Mouse (Mus musculus) liver, embryonic 15.5 days (tissue): Measurements from ENCODE around the gene Gm28042. TPM values are rescaled to one million over a fixed set of nuclear protein-coding genes. Genes with fewer than 3 reads are reported as not detected.

Source experiments
- ATAC-seq: fragments of 200-750 bp; cut with Nextera tagmentation; 2 replicates; pipeline ENCODE4 v1.8.0; 2017; ENCODE audit warnings: moderate number of reproducible peaks, mild to moderate bottlenecking, moderate library complexity; ENCODE audit not compliant: insufficient read depth
- H3K27ac ChIP-seq: fragments of 300-500 bp; sonication (generic); replicated peaks from 2 replicates; pipeline ENCODE4 v1.5.1; 2015; ENCODE audit warnings: mild to moderate bottlenecking, inconsistent platforms
- H3K27me3 ChIP-seq: fragments of 300-500 bp; sonication (generic); 2 replicates; pipeline ENCODE4 v1.6.1; 2015; ENCODE audit warnings: mild to moderate bottlenecking, inconsistent platforms
- H3K36me3 ChIP-seq: fragments of 300-500 bp; sonication (generic); replicated peaks from 2 replicates; pipeline ENCODE4 v1.6.1; 2015; ENCODE audit warnings: moderate library complexity, mild to moderate bottlenecking, inconsistent platforms
- H3K4me1 ChIP-seq: fragments of 300-500 bp; sonication (generic); replicated peaks from 2 replicates; pipeline ENCODE4 v1.6.1; 2015; ENCODE audit warnings: inconsistent platforms
- H3K4me2 ChIP-seq: fragments of 300-500 bp; sonication (generic); 2 replicates; pipeline ENCODE4 v1.6.1; 2015; ENCODE audit warnings: moderate library complexity, mild to moderate bottlenecking, inconsistent platforms
- H3K4me3 ChIP-seq: fragments of 300-500 bp; sonication (generic); replicated peaks from 2 replicates; pipeline ENCODE4 v1.5.1; 2015; ENCODE audit warnings: mild to moderate bottlenecking, inconsistent platforms
- H3K9ac ChIP-seq: fragments of 300-500 bp; sonication (generic); 2 replicates; pipeline ENCODE4 v1.6.1; 2015; ENCODE audit warnings: moderate library complexity, mild to moderate bottlenecking, inconsistent platforms
- H3K9me3 ChIP-seq: fragments of 300-500 bp; sonication (generic); replicated peaks from 2 replicates; pipeline ENCODE4 v1.6.1; 2016; ENCODE audit warnings: inconsistent platforms
- WGBS: fragments of 180-500 bp; shearing (Covaris S2); methylation state at CpG from one replicate; pipeline ENCODE4 v1.1.7; 2015; ENCODE audit warnings: mixed read lengths; ENCODE audit not compliant: insufficient replicate concordance; 5-methylcytosine and 5-hydroxymethylcytosine counted together
- polyA plus RNA-seq: library from polyadenylated mRNA; unstranded; fragments of >200 nt; fragmentation: Nextera tagmentation; extraction: Ambion mirVana; gene quantifications from 2 replicates; pipeline ENCODE4 v1.2.1, GENCODE M21; 2015

Gm28042 gene
- polyA plus RNA-seq: 0.43 and 0.54 TPM in 2 replicates

DNA sequence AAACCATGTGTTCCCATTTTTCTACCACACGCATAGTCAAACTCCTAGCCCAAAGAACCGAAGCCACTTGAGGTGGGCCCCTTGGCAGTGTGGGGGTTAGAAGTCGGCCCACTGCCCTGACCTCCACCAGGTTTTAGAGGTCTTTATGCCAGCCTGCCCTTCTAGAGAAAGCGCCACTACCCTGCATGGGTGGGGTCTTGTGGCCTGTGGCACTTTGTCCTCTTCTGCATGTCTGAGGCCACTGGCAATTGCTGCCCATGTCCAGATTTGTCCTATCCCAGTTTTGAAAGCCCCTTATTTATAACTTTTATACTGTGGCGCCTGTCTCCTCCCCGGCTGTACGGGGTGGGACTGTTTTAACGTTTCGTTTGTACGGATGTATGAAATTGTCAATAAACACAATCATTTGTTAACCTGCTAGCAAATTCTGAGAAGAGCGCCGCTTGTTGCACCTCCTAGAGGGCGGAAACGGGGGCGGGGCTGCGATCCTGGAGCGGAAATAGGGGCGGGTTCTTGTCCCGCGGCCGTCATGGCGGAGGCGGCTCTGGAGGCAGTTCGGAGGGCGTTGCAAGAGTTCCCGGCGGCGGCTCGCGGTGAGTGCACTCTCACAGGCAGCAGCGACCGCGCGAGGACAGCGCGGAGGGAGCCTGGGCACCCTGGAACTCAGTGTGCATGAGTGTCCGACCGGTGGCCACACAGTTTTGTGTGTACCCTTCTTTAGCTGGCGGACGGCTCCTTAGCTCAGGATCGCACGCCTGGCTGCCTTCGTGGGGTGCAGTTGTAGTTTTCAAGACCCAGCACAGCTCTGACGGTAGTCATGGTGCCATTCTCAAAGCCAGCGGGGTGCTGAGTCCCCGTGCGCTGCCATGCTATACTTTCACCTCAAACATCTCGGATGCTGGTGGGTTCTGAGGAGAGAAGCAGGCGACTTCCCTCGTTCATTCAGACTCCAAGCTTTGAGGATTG is at the start of gene Gm28042, which contains the start of gene Jmjd7:
Gm28042 (plus strand) TSS at position 510 of the 966 bp plus-strand sequence.
Jmjd7 (plus strand) TSS at position 500 of the 966 bp plus-strand sequence.
- peak within 1 kb of the TSS; percentile 79 for H3K4me3 ChIP-seq
- no peaks in the 10 kb centered on the region; the same call in 1 of the 2 replicates for H3K36me3 ChIP-seq
- no peaks in the 10 kb centered on the region for H3K27me3 ChIP-seq
- H3K9ac ChIP-seq: peak within 1 kb of the TSS; percentile 82
- 4% methylated on average over 50 of the region's 50 CpGs for WGBS
- peak within 1 kb of the TSS; percentile 97 for H3K4me2 ChIP-seq
- no peaks in the 10 kb centered on the region for H3K9me3 ChIP-seq
- ATAC-seq: peak; percentile 87
- peak within 1 kb of the TSS; percentile 83 for H3K27ac ChIP-seq
- peaks cover 36% of the 10 kb centered on the region for H3K4me1 ChIP-seq

- H3K36me3 ChIP-seq: no peaks in the 10 kb centered on the region
- H3K4me1 ChIP-seq: no peaks in the 10 kb centered on the region
- no peak overlapping the region for H3K4me3 ChIP-seq
- H3K9ac ChIP-seq: no peak overlapping the region
- H3K4me2 ChIP-seq: no peak overlapping the region
- no peaks in the 10 kb centered on the region for H3K27me3 ChIP-seq
- no peaks in the 10 kb centered on the region for H3K9me3 ChIP-seq
- no peak for ATAC-seq
- 67% methylated on average over 7 of the region's 7 CpGs for WGBS
- H3K27ac ChIP-seq: no peak overlapping the region
Observed at GRCm38 (mm10) chr2:119980343-119980986, 46.8 kb upstream of the Gm28042 start.

- Histone ChIP-seq H3K36me3 (no peaks in the 10 kb centered on the region), H3K27ac (no peak overlapping the region), H3K4me3 (no peak overlapping the region), H3K27me3 (no peaks in the 10 kb centered on the region), H3K9me3 (no peaks in the 10 kb centered on the region), H3K4me1 (no peaks in the 10 kb centered on the region), H3K9ac (no peak overlapping the region), H3K4me2 (no peak overlapping the region)
- WGBS: 78% methylated on average over 2 of the region's 2 CpGs
- ATAC-seq: no peak
Observed at GRCm38 (mm10) chr2:119981631-119982030, 45.7 kb upstream of the Gm28042 start.

DNA sequence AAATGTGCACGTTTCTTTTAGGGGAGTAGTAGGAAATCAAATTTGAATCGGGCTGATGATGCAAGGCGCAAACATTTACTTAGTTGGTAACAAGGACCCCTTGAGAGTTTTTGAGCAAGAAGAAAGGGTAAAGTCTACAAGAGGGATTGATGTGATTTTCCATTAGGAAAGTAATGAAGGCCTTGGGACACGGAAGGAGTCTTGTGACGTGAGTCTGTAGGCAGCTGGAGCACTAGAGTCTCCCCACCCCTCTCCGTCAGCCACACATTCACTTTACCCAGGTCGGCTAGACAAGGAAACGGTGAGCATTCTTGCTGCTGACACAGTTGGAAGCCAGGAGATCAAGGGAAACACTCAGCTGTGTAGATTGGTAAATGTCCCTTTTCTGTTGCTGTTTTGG is 41.4 kb upstream of the Gm28042 start:
- no peaks in the 10 kb centered on the region for H3K9me3 ChIP-seq
- H3K27me3 ChIP-seq: no peaks in the 10 kb centered on the region
- no peak for ATAC-seq
- no peak overlapping the region for H3K9ac ChIP-seq
- H3K36me3 ChIP-seq: no peaks in the 10 kb centered on the region
- no peak overlapping the region for H3K27ac ChIP-seq
- no peak overlapping the region for H3K4me3 ChIP-seq
- WGBS: 73% methylated on average over 8 of the region's 8 CpGs
- H3K4me1 ChIP-seq: no peaks in the 10 kb centered on the region
- H3K4me2 ChIP-seq: no peak overlapping the region

GRCm38 (mm10) chr2:119986369-119986768 is 40.9 kb upstream of the Gm28042 start:
- Histone ChIP-seq H3K4me1 (no peaks in the 10 kb centered on the region), H3K4me2 (no peak overlapping the region), H3K27me3 (no peaks in the 10 kb centered on the region), H3K4me3 (no peak overlapping the region), H3K27ac (no peak overlapping the region), H3K9ac (no peak overlapping the region), H3K36me3 (no peaks in the 10 kb centered on the region), H3K9me3 (no peaks in the 10 kb centered on the region)
- no peak for ATAC-seq
- WGBS: 72% methylated on average over 6 of the region's 6 CpGs

DNA sequence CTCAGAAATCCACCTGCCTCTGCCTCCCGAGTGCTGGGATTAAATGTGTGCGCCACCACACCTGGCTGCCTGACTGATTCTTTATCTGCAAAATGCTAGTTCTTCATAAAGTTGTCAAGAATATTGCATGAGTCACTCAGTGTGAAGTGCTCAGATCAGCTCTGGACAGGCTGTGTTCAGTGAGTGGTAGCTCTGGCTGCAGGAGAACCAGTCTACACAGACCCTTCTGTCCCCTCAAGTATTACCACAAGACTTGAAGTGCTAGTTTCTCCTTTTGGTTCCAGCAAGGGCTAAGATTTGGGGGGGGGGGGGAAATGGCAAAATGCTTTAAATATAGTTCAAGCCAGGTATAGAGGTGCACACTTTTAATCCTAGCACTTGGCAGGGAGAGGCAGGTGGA is 39.9 kb upstream of the Gm28042 start:
- Histone ChIP-seq H3K4me3 (no peak overlapping the region), H3K4me2 (no peak overlapping the region), H3K27me3 (no peaks in the 10 kb centered on the region), H3K4me1 (no peaks in the 10 kb centered on the region; the same call in 1 of the 2 replicates), H3K27ac (no peak overlapping the region), H3K36me3 (no peaks in the 10 kb centered on the region), H3K9ac (no peak overlapping the region), H3K9me3 (no peaks in the 10 kb centered on the region)
- WGBS: 85% methylated on average over 2 of the region's 2 CpGs
- ATAC-seq: no peak

GRCm38 (mm10) chr2:119988952-119989351 is 38.3 kb upstream of the Gm28042 start:
- Histone ChIP-seq H3K27ac (no peak overlapping the region), H3K27me3 (no peaks in the 10 kb centered on the region), H3K4me1 (no peaks in the 10 kb centered on the region; the same call in 1 of the 2 replicates), H3K4me2 (no peak overlapping the region), H3K9me3 (no peaks in the 10 kb centered on the region), H3K4me3 (no peak overlapping the region), H3K36me3 (no peaks in the 10 kb centered on the region), H3K9ac (no peak overlapping the region)
- 49% methylated on average over 4 of the region's 4 CpGs for WGBS
- ATAC-seq: no peak

DNA sequence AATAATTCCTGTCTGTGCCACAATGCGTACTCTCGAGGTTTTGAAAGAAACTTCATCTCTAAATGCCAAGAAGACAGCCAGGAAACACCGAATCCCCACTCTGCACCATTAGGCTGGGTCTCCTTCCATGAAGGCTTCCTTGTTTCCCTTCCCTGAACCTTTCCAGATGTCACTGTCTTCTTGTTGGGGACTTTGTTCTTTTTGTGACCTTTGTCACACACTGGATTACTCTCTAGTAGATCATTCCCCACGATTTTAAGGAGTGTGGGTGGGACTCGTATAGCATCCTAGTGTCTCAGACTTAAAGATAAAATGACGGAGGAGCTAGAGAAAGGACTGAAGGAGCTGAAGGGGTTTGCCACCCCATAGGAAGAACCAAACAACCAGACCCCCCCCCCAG is 36.4 kb upstream of the Gm28042 start:
- H3K27me3 ChIP-seq: no peaks in the 10 kb centered on the region
- no peaks in the 10 kb centered on the region for H3K9me3 ChIP-seq
- H3K27ac ChIP-seq: no peak overlapping the region
- no peak for ATAC-seq
- H3K4me3 ChIP-seq: no peak overlapping the region
- 67% methylated on average over 6 of the region's 6 CpGs for WGBS
- H3K36me3 ChIP-seq: no peaks in the 10 kb centered on the region
- no peak overlapping the region for H3K9ac ChIP-seq
- H3K4me1 ChIP-seq: peaks cover 6% of the 10 kb centered on the region; the same call in 1 of the 2 replicates
- H3K4me2 ChIP-seq: no peak overlapping the region

DNA sequence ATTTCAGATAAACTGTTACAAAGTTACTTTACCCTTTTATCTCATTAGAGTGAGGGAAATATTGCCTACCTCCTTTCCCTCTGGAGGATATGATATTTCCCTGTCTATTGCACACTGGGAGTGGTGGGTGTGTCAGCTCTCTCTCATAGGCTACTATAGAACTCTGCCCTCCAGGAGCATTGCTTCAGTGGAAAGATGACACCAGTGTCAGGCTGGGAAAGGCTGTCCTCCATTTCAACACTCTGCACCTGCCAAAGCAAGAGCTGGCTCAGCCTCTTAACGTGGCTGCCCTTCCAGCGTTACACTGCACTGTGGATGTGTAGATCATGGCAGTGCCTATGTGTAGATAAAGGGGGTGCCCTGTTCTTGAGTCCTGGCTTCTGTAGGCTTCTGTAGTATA is 34.9 kb upstream of the Gm28042 start:
- H3K4me1 ChIP-seq: peaks cover 6% of the 10 kb centered on the region; the same call in 1 of the 2 replicates
- no peak overlapping the region for H3K4me2 ChIP-seq
- no peaks in the 10 kb centered on the region for H3K9me3 ChIP-seq
- no peak overlapping the region for H3K27ac ChIP-seq
- H3K4me3 ChIP-seq: no peak overlapping the region
- no peaks in the 10 kb centered on the region for H3K36me3 ChIP-seq
- H3K9ac ChIP-seq: no peak overlapping the region
- WGBS: 73% methylated on average over 2 of the region's 2 CpGs
- ATAC-seq: no peak
- H3K27me3 ChIP-seq: no peaks in the 10 kb centered on the region

- H3K4me2 ChIP-seq: no peak overlapping the region
- no peaks in the 10 kb centered on the region for H3K36me3 ChIP-seq
- no peak overlapping the region for H3K27ac ChIP-seq
- H3K4me1 ChIP-seq: peaks cover 6% of the 10 kb centered on the region; the same call in 1 of the 2 replicates
- no peak overlapping the region for H3K4me3 ChIP-seq
- 44% methylated on average over 2 of the region's 2 CpGs for WGBS
- no peaks in the 10 kb centered on the region for H3K27me3 ChIP-seq
- H3K9me3 ChIP-seq: no peaks in the 10 kb centered on the region
- H3K9ac ChIP-seq: no peak overlapping the region
- ATAC-seq: no peak
Observed at GRCm38 (mm10) chr2:119993515-119993914, 33.8 kb upstream of the Gm28042 start.

- no peaks in the 10 kb centered on the region for H3K27me3 ChIP-seq
- no peaks in the 10 kb centered on the region for H3K36me3 ChIP-seq
- H3K27ac ChIP-seq: no peak overlapping the region
- H3K9me3 ChIP-seq: no peaks in the 10 kb centered on the region
- no peak overlapping the region for H3K4me2 ChIP-seq
- no peak overlapping the region for H3K4me3 ChIP-seq
- H3K4me1 ChIP-seq: peaks cover 6% of the 10 kb centered on the region; the same call in 1 of the 2 replicates
- no peak for ATAC-seq
- WGBS: 48% methylated on average over 6 of the region's 6 CpGs
- H3K9ac ChIP-seq: no peak overlapping the region
Observed at GRCm38 (mm10) chr2:119994839-119995238, 32.5 kb upstream of the Gm28042 start.
